Mouse (Mus musculus): ENCODE measurements at regions not wholly inside any gene's neighbourhood (a gene's known extent, or its start where the extent isn't known, plus 50 kb on each side); places are given as distances from the start of the nearest gene placed in this dataset.
A peak's percentile ranks its signal among the peaks of the same experiment; 100 is the strongest.

GRCm38 (mm10) chr6:140368354-140369069 is 55.3 kb upstream of the Plekha5 start:
- TF ChIP-seq CTCF (IDR thresholded peaks at IDR 0.05): no peak
- Histone ChIP-seq H3K4me2 (ENCODE audit: low read depth, low read length, poor library complexity, severe bottlenecking) (no peak overlapping the region), H3K4me1 (ENCODE audit: insufficient read depth, low read length) (no peaks in the 10 kb centered on the region), H3K27ac (ENCODE audit: low read depth, low read length) (no peak overlapping the region), H3K4me3 (ENCODE audit: low read depth, low read length) (no peak overlapping the region), H3K9me3 (ENCODE audit: low read length) (no peaks in the 10 kb centered on the region), H3K36me3 (ENCODE audit: insufficient read depth, low read length) (no peaks in the 10 kb centered on the region), H3K9ac (replicated peaks; ENCODE audit: low read length, poor library complexity, severe bottlenecking) (no peak overlapping the region), H3K27me3 (ENCODE audit: insufficient read depth, low read length) (no peaks in the 10 kb centered on the region)
- ATAC-seq (ENCODE audit: low FRiP score) (no peak), DNase-seq (ENCODE audit: low spot score) (no peak)
- 81% methylated on average over 8 of the region's 8 CpGs for WGBS

- no peak for TF ChIP-seq CTCF (IDR thresholded peaks at IDR 0.05)
- ATAC-seq (ENCODE audit: low FRiP score) (no peak), DNase-seq (ENCODE audit: low spot score) (no peak)
- no peak overlapping the region for H3K4me3 ChIP-seq (ENCODE audit: low read depth, low read length)
- no peaks in the 10 kb centered on the region for H3K27me3 ChIP-seq (ENCODE audit: insufficient read depth, low read length)
- no peak overlapping the region for H3K27ac ChIP-seq (ENCODE audit: low read depth, low read length)
- no peak overlapping the region for H3K4me2 ChIP-seq (ENCODE audit: low read depth, low read length, poor library complexity, severe bottlenecking)
- no peak overlapping the region for H3K9ac ChIP-seq (replicated peaks; ENCODE audit: low read length, poor library complexity, severe bottlenecking)
- H3K9me3 ChIP-seq (ENCODE audit: low read length): no peaks in the 10 kb centered on the region
- no peaks in the 10 kb centered on the region for H3K4me1 ChIP-seq (ENCODE audit: insufficient read depth, low read length)
- 92% methylated on average over 6 of the region's 6 CpGs for WGBS
- no peaks in the 10 kb centered on the region for H3K36me3 ChIP-seq (ENCODE audit: insufficient read depth, low read length)
Observed at GRCm38 (mm10) chr6:140367303-140367702, 56.6 kb upstream of the Plekha5 start.

GRCm38 (mm10) chr6:140366791-140367190 is 57.1 kb upstream of the Plekha5 start:
- H3K9ac ChIP-seq (replicated peaks; ENCODE audit: low read length, poor library complexity, severe bottlenecking): no peak overlapping the region
- H3K4me2 ChIP-seq (ENCODE audit: low read depth, low read length, poor library complexity, severe bottlenecking): no peak overlapping the region
- H3K4me3 ChIP-seq (ENCODE audit: low read depth, low read length): no peak overlapping the region
- no peak overlapping the region for H3K27ac ChIP-seq (ENCODE audit: low read depth, low read length)
- H3K36me3 ChIP-seq (ENCODE audit: insufficient read depth, low read length): no peaks in the 10 kb centered on the region
- no peaks in the 10 kb centered on the region for H3K27me3 ChIP-seq (ENCODE audit: insufficient read depth, low read length)
- no peak for TF ChIP-seq CTCF (IDR thresholded peaks at IDR 0.05)
- ATAC-seq (ENCODE audit: low FRiP score) (no peak), DNase-seq (ENCODE audit: low spot score) (no peak)
- no peaks in the 10 kb centered on the region for H3K9me3 ChIP-seq (ENCODE audit: low read length)
- WGBS: 57% methylated on average over 3 of the region's 3 CpGs
- no peaks in the 10 kb centered on the region for H3K4me1 ChIP-seq (ENCODE audit: insufficient read depth, low read length)

GRCm38 (mm10) chr6:140360996-140361395 is 62.9 kb upstream of the Plekha5 start:
- no peak overlapping the region for H3K9ac ChIP-seq (replicated peaks; ENCODE audit: low read length, poor library complexity, severe bottlenecking)
- no peaks in the 10 kb centered on the region for H3K9me3 ChIP-seq (ENCODE audit: low read length)
- ATAC-seq (ENCODE audit: low FRiP score) (0 out of 2 replicates have a peak, but pooled peaks have one; percentile 27), DNase-seq (ENCODE audit: low spot score) (peak; percentile 30)
- WGBS: 30% methylated on average over 4 of the region's 4 CpGs
- no peaks in the 10 kb centered on the region for H3K4me1 ChIP-seq (ENCODE audit: insufficient read depth, low read length)
- H3K36me3 ChIP-seq (ENCODE audit: insufficient read depth, low read length): no peaks in the 10 kb centered on the region
- no peak overlapping the region for H3K4me3 ChIP-seq (ENCODE audit: low read depth, low read length)
- H3K4me2 ChIP-seq (ENCODE audit: low read depth, low read length, poor library complexity, severe bottlenecking): no peak overlapping the region
- no peak for TF ChIP-seq CTCF (IDR thresholded peaks at IDR 0.05)
- no peaks in the 10 kb centered on the region for H3K27me3 ChIP-seq (ENCODE audit: insufficient read depth, low read length)
- no peak overlapping the region for H3K27ac ChIP-seq (ENCODE audit: low read depth, low read length)

- H3K9me3 ChIP-seq (ENCODE audit: low read length): no peaks in the 10 kb centered on the region
- no peak overlapping the region for H3K4me3 ChIP-seq (ENCODE audit: low read depth, low read length)
- no peak overlapping the region for H3K4me2 ChIP-seq (ENCODE audit: low read depth, low read length, poor library complexity, severe bottlenecking)
- no peak for DNase-seq (ENCODE audit: low spot score)
- ATAC-seq (ENCODE audit: low FRiP score): no peak
- WGBS: 69% methylated on average over 2 of the region's 2 CpGs
- H3K4me1 ChIP-seq (ENCODE audit: insufficient read depth, low read length): no peaks in the 10 kb centered on the region
- H3K9ac ChIP-seq (replicated peaks; ENCODE audit: low read length, poor library complexity, severe bottlenecking): no peak overlapping the region
- H3K36me3 ChIP-seq (ENCODE audit: insufficient read depth, low read length): no peaks in the 10 kb centered on the region
- TF ChIP-seq CTCF (IDR thresholded peaks at IDR 0.05): no peak
- no peaks in the 10 kb centered on the region for H3K27me3 ChIP-seq (ENCODE audit: insufficient read depth, low read length)
- H3K27ac ChIP-seq (ENCODE audit: low read depth, low read length): no peak overlapping the region
Observed at GRCm38 (mm10) chr6:140357901-140358300, 66.0 kb upstream of the Plekha5 start.

- Histone ChIP-seq H3K9ac (replicated peaks; ENCODE audit: low read length, poor library complexity, severe bottlenecking) (no peak overlapping the region), H3K4me2 (ENCODE audit: low read depth, low read length, poor library complexity, severe bottlenecking) (no peak overlapping the region), H3K36me3 (ENCODE audit: insufficient read depth, low read length) (no peaks in the 10 kb centered on the region), H3K27ac (ENCODE audit: low read depth, low read length) (no peak overlapping the region), H3K4me3 (ENCODE audit: low read depth, low read length) (no peak overlapping the region), H3K4me1 (ENCODE audit: insufficient read depth, low read length) (no peaks in the 10 kb centered on the region), H3K9me3 (ENCODE audit: low read length) (no peaks in the 10 kb centered on the region), H3K27me3 (ENCODE audit: insufficient read depth, low read length) (no peaks in the 10 kb centered on the region)
- ATAC-seq (ENCODE audit: low FRiP score) (no peak), DNase-seq (ENCODE audit: low spot score) (no peak)
- 86% methylated on average over 8 of the region's 8 CpGs for WGBS
- no peak for TF ChIP-seq CTCF (IDR thresholded peaks at IDR 0.05)
Observed at GRCm38 (mm10) chr6:140357300-140357699, 66.6 kb upstream of the Plekha5 start.

Data from midbrain, postnatal 0 days (tissue).